Mouse (Mus musculus): ENCODE results near the gene Oasl1.
"Not testable (repeated sequence)": the region's sequence is repeated elsewhere in the genome, so short reads cannot be mapped to it uniquely, and the experiment has no call there.

Oasl1 gene

GRCm38 (mm10) chr5:114922998-114923473 lies at the start of gene Oasl1:
Oasl1 (plus strand) TSS chr5:114923240.
- DNase-seq, result peak; percentile 42 to 54

GRCm38 (mm10) chr5:114875858-114876257 lies 47.2 kb upstream of the Oasl1 start:
- DNase-seq, result peak; percentile 33 to 43

GRCm38 (mm10) chr5:114876331-114876730 lies 46.7 kb upstream of the Oasl1 start:
- no peak for DNase-seq

- no peak for DNase-seq
Measured at GRCm38 (mm10) chr5:114877487-114877886, 45.6 kb upstream of the Oasl1 start.

GRCm38 (mm10) chr5:114879399-114879798 lies 43.6 kb upstream of the Oasl1 start:
- DNase-seq, result no peak

DNA sequence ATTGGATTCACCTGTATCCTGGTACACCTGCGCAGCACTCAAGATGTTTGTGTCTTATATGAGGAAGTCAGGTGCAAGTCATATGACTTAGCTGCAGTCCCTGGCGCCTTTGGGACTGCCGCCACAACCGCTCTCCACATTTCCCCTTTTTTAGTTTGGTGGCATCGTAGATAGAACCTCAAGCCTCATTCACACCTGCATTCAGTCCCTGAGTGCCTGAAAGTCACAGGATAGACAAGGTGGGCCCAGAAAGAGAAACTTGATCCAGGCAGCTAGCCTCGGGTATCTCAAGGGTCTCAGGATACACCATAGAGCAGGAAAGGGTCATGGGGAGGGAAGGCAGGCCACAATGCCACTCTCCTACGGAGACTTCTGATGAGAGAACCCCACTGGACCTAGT lies 40.7 kb upstream of the Oasl1 start:
- DNase-seq, result not testable (repeated sequence)

DNA sequence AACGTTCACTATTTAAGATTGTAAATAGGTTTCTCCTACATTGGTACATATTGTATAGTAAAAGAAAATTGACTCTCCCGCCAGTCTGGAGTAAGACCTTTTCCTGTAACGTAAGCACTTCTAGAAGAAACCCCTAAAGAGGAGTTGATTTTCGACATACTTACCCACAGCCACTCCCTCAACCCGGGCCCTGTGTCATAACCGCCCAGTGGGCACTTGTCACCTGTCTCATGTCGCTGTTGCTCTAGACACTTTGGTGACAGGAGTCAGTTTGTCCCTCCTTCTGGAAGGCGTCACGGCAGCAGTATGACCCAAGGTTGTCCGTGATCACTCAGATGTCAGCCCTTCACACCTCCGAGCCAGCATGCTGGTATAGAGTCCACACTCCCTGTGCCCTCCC lies 40.0 kb upstream of the Oasl1 start:
- DNase-seq, result no peak

DNA sequence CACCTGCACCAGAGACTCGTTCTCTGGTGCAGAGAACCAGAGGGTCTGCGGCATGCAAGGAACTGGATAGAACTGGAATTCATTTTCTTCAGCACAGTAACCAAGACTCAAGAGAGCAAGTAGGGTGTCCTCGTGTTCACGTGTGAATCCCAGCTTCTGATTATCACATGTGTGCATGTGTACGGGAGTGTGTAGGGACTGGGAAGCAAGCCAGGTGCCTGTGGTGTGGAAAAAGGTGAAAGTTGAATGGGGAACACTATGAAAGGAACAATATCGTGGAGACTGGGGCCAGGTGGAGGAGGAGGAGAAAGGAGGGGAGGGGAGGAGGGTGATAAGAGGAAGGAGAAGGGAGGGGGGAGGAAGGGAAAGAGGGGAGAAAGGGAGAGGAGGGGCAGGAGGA lies 36.2 kb upstream of the Oasl1 start:
- DNase-seq, result peak in 1 of 2 experiments; percentile 54

GRCm38 (mm10) chr5:114888995-114889394 lies 34.0 kb upstream of the Oasl1 start:
- no peak for DNase-seq

- no peak for DNase-seq
Measured at GRCm38 (mm10) chr5:114895542-114895941, 27.5 kb upstream of the Oasl1 start.

DNA sequence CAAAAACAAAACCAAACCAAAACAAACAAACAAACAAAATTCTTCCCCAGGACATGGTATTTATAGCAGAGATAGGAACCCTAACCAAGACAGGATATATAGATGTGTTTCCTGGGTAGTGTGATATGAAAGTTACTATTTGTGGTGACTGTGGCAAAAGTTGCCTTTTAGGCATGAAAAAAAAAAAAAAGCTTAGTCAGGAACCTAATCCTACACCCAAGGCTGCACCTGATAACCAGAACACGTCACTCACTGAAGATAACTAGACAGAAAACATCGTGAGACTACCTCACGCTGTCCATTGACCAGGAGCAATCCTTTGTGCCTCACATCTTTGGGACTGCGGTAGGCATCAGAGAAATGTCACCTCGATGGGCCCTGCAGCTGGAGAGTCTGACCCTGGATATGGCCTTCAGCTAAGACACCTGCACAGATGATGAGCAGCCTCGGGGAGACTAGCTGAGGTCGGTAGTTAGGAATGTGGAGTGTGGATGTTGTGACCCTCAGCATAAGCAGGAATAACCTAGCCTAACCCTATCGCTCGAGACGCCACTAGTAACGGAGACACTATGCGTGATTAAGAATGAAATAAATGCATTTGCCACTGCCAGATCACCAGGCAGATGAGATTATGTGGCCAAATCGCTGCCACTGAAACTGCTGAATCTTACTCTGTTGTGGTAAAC lies 26.2 kb upstream of the Oasl1 start, which contains the start of gene Oasl2:
TSS of gene Oasl2 (plus strand) at position 249 of the 686 bp plus-strand sequence.
- DNase-seq, result no peak

DNA sequence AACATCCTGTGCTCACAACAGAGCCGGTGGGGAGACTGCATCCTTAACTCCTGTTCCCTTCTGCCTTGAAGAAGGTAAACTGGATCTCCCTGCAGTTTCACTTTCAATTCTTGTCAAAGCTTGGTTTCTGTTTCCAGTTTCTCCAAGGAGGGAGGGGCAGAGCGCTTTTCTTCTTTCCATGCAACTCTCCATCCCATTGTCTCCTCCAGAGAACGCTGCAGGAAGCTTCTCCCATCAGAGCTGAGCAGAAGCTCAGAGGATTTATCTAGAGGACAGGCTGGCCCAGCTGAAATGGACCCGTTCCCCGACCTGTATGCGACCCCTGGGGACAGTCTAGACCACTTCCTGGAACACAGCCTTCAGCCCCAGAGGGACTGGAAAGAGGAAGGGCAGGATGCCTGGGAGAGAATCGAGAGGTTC lies 25.7 kb upstream of the Oasl1 start:
- DNase-seq, result no peak

- DNase-seq, result no peak
Measured at GRCm38 (mm10) chr5:114898857-114899256, 24.2 kb upstream of the Oasl1 start.

DNA sequence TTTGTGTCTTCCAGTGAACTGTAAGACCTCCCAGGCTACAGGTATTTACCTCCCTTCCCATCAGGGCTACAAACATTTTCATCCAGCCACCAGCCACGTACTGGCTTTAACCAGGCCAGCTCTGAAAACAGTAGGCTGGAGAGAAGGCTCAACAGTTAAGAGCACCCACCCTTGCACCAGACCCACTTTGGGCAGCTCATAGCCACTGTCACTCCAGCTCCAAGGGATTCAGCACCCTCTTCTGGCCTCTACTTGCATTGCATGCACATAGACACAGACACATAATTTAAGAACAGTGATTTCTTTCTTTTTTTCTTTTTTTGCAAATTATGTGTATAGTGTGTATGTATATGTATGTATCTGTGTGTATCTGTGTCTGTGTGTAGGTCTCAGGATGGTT lies 20.6 kb upstream of the Oasl1 start:
- peak; percentile 68 to 82 for DNase-seq

DNA sequence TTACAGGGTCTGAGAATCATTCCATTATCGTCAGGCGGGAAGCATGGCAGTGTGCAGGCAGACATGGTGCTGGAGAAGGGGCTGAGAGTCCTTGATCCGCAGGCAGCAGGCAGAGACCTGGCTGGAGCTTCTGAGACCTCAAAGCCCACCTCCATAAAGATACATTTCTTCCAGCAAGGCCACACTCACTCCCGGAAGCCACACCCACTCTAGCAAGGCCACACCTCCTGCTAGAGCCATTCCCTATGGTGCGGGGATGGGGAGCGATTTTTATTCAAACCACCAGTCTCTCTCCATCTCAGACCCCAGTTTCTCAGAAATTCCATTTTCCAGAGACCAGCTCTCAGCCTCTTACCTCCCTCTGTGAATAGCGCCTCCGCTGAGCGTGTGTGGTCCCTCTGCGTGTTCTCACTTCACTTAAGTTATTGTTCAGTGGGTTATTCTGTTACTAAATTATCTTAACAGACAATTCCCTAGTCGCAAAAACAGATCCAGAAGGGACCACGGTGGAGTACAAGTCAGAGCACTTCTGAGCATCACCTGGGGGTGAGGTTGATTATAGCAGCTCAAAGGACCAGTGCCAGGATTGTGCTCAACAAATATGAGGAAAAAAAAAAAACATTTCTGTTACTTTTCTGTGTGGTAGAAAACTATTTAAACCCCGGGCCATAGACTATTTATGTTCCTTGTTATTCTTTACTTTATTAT lies 14.3 kb upstream of the Oasl1 start:
- no peak for DNase-seq

DNA sequence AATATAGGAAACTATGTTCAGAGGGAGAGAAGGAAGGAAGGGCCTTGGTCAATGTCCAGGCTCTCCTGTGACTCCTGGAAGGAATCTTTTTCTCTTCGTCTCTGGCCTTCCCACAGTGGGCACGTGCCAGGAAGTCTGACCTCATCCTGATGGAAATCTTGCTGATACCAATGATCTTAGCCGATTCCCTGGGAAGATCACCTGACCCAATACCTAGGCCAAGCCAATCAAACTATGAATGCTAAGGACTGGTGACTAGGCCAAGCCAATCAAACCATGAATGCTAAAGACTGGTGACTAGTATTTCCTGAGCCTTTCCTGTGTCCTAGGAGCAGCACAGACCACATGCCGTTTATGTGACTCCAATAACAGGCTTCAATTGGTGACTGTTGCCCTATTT lies 9.4 kb upstream of the Oasl1 start:
- no peak for DNase-seq

DNA sequence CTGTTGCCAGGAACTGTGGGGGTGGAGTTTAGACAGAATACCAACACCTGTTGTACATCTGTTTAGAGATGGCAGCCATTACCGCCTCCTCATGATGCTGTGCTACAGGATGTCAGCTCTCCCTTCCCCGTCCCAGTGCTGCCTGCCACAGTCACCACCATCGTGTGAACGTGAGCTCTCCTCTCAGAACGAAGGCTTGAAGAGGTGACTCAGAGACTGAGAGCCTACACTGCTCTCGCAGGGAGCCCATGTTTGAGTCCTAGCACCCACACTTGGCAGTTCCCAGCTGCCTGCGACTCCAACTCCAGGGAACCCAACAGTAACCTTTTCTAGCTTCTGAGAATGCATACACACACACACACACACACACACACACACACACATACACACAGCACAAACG lies 8.2 kb upstream of the Oasl1 start:
- no peak for DNase-seq

DNA sequence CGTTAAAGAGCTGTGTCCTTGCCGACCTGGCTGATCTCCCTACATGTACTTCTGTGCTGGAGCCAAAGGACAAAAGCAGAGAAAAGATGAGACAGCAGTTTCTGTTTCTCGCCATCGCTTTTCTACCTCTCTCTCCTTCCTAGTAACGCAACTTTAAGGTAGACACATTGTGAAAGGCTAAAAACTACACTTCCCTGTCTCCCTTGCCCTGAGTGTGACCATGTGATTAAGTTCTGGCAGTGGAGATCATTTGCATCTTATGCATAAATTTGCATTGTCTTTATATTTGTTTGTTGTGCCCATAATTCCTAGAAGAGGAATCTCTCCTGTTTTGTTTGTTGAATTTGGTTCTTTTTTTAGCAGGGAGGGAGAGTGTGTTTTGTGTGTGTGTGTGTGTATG lies 7.2 kb upstream of the Oasl1 start:
- no peak for DNase-seq

DNA sequence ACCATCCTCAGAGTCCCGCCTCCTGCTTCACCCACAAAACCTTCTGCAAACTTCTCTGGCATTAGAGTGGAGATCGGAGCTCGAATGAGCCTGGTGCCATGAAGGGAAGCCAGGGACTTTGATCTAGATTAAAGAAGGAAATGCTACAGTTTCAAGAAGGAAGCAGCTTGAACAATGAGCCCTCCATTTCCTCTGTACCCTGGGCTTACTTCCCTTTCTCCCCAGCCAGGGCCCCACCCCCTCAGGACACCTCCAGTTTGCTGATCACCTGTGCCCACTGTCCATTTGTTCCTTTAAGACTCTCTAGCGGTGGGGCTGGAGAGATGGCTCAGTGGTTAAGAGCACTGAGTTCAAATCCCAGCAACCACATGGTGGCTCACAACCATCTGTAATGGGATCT lies 6.3 kb upstream of the Oasl1 start:
- no peak for DNase-seq

- not testable (repeated sequence) for DNase-seq
Measured at GRCm38 (mm10) chr5:114917357-114917756, 5.7 kb upstream of the Oasl1 start.

- no peak for DNase-seq
Measured at GRCm38 (mm10) chr5:114921551-114922365, 1.3 kb upstream of the Oasl1 start.

- DNase-seq, result no peak
Measured at GRCm38 (mm10) chr5:114922366-114922731, 691 bp upstream of the Oasl1 start.

GRCm38 (mm10) chr5:114926153-114926684 lies 3.2 kb downstream of the Oasl1 start:
- DNase-seq, result no peak

Measured in cerebellum, postnatal 14 days (tissue).